Mouse (Mus musculus) CD4-positive helper T cell, adult 2 months (primary cell): ENCODE results near the gene Enox1.

Experiments used
- DNase-seq: peaks from one replicate; pipeline ENCODE4 v3.0.0-alpha.2; 2012; ENCODE audit warnings: low read depth, missing footprints, low spot score

The Enox1 gene

GRCm38 (mm10) chr14:77272931-77273446 lies 116.4 kb downstream of the Enox1 start:
- DNase-seq = no peak

DNA sequence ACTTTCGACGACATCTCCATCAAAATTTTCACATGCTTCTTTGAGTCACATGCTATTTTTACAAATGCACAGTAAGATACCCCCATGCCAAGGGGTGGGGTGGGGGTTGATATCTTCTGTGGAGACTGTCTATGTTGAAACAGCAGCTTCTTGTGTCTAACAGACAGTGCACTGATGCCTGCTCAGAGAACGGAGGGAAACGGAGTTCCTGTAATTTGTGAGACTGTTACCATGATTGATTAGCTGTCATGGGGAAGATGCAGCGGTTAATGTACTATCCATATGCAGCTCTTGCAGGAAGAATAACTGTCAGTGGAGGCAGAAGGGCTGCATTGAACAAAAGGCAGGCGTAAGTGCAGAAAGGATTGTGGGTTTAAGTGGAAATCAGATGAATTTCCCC lies 117.2 kb downstream of the Enox1 start:
- no peak for DNase-seq

GRCm38 (mm10) chr14:77275607-77276006 lies 119.0 kb downstream of the Enox1 start:
- no peak for DNase-seq

GRCm38 (mm10) chr14:77279143-77279542 lies 122.6 kb downstream of the Enox1 start:
- DNase-seq = no peak

- DNase-seq = no peak
Measured at GRCm38 (mm10) chr14:77280454-77280853, 123.9 kb downstream of the Enox1 start.

DNA sequence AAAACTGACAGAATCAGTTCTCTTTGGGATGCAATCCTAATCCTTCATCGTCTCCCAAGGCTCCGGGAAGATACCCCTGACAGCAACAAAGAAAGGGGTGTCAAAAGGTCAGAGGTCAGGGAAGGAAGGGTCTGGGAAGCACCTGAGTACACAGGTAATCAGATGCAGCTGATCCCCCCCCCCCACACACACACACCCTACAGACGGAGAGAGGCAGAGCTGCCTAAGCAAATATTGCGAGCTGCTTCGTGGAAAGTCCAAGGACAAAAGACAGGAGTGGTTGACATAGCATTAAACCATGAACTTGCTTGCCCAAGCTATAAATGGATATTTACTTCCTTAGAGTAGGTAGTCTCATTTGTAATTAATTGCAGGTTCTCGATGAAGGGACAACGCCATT lies 124.3 kb downstream of the Enox1 start:
- no peak for DNase-seq

GRCm38 (mm10) chr14:77283939-77284338 lies 127.4 kb downstream of the Enox1 start:
- DNase-seq = no peak

- DNase-seq = no peak
Measured at GRCm38 (mm10) chr14:77285453-77285852, 128.9 kb downstream of the Enox1 start.

- DNase-seq = no peak
Measured at GRCm38 (mm10) chr14:77291756-77292155, 135.2 kb downstream of the Enox1 start.

DNA sequence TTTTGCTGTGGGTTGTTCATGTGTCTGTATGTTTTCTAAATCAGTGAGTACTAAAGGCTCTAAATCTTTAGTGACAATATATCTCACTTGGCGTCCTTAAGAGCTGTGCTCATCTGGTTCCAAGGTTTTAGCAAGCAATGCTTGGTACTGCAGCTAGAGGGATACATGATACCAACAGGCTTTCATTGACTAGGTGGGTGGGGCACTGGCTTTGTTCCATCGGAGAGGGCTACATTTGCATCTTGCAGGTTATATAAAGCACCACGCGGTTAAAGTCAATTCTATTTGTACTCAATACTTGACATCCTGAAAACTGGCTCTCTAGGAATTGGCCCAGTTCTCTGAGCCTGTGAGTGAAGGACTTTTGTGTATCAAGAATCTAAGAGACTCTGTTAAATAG lies 140.5 kb downstream of the Enox1 start:
- DNase-seq = no peak

DNA sequence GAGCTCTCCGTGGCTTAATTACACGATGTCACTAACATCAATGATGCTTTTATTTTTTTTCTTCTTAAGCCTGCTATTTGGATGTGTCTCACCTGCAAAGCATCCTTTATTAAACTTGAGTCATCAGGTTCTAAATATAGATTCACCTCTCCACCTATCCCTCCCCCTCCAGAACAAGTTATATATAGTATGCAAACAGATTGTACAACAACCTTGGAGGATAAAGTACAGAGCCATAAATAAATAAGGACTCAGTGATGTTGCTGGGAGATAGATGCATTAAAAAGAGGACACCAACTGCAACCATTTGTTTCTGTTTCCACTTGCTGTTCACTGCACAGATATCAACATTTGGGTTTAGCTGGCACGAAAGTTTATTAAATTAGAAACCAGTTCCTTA lies 141.8 kb downstream of the Enox1 start:
- DNase-seq = no peak

DNA sequence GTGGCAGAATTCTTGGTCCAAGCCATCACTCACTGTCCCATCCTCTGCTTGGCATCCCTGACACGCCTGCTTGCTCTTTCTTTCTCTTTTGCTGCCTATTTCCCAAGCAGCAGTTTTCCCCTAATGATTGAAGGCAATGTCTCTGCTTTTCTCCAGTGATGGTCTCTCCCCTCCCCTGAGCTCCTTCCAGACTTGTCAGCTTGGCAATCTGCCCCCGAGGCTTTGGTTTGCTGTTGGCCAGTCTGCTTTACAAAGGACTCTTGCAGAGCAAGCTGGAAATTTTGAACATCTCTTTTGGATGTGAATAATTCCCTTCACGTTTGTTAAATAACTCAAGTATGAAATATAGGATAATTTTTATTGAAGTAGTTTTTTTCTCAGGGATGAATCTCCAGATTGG lies 153.0 kb downstream of the Enox1 start:
- DNase-seq = no peak

- DNase-seq = no peak
Measured at GRCm38 (mm10) chr14:77311456-77311855, 154.9 kb downstream of the Enox1 start.

- DNase-seq = no peak
Measured at GRCm38 (mm10) chr14:77319396-77319795, 162.8 kb downstream of the Enox1 start.

GRCm38 (mm10) chr14:77324348-77324747 lies 167.8 kb downstream of the Enox1 start:
- DNase-seq = no peak

DNA sequence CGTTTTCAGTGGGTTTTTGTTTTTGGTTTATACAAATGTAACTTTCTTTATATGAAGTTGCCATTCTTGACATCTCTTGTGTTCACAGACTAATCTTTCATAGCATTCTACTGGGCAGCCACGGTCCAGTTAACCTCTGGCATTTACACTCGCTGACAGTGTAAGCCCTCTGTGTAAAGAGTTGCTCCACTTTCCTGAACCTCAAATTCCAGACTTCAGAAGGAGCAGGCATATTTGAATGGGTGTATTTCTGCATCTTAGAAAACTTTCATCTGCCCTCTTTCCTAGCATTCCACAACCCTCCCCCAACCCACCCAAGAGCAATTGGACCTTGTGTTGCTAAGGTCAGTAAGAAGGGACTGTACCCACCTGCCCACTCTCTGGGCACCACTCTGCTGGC lies 171.1 kb downstream of the Enox1 start:
- no peak for DNase-seq

GRCm38 (mm10) chr14:77329791-77330190 lies 173.2 kb downstream of the Enox1 start:
- DNase-seq = no peak

- DNase-seq = no peak
Measured at GRCm38 (mm10) chr14:77343662-77344340, 187.2 kb downstream of the Enox1 start.

DNA sequence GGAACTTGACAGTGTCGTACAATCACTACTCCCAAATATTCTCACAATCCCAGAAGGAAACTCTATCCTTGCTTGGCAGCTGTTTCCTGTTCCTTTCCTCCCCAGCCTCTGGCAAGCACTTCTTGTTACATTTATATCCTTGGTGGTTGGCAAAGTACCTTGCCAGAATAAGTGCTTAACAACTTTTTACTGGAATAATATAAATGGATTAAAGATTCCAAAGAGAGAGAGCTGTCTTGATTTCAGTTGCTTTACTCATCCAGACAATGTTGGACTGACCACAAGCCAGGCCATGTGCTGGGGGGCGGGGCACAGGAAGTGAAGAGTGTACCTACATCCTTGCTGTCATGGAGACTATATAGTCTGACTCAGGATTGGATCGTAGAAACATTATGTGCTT lies 189.7 kb downstream of the Enox1 start:
- DNase-seq = no peak

- no peak for DNase-seq
Measured at GRCm38 (mm10) chr14:77351803-77352352, 195.3 kb downstream of the Enox1 start.

- DNase-seq = no peak
Measured at GRCm38 (mm10) chr14:77362662-77363061, 206.1 kb downstream of the Enox1 start.

GRCm38 (mm10) chr14:77368411-77368810 lies 211.8 kb downstream of the Enox1 start:
- DNase-seq = no peak

- no peak for DNase-seq
Measured at GRCm38 (mm10) chr14:77369070-77369469, 212.5 kb downstream of the Enox1 start.
